Mouse (Mus musculus): ENCODE measurements at regions not wholly inside any gene's neighbourhood (a gene's known extent, or its start where the extent isn't known, plus 50 kb on each side); places are given as distances from the start of the nearest gene placed in this dataset.

DNA sequence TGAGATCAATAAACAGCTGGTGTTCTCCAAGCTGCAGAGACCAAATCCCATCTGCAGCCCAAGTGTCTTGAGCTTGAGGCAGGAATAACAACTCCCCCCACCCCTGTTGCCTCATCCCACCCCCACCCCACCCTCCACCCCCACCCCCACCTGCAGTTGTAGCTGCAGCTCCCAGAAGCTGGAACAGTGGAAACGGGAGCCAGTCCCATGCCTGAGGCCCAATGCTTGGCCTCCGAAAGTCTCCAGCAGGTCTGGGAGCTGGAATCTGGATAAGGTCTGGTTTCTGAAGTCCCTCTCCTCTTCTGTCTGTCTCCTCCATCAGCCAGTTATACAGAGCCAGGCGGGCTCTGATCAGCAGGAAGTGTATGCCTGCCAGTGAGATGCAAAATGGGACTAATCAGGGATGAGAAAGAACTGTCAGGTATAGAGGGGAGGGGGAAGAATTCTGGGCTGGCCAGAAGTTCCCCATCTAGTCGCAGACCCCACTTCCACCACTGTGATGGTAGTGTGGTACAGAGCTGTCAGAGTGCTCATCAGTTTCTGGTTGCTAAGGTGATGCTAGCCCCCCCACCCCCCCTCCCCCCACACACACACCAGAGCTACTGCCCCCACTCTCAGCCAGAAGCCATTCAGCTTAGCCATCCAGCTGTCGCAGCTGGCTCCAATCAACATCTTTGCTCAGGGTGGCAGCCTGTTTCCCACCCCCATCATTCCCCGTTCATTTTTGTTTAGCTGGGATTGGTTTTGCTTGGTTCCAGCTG is 91.5 kb downstream of the Hes1 start:
- Histone ChIP-seq H3K27me3 (ENCODE audit: insufficient read depth, low read length) (no peaks in the 10 kb centered on the region), H3K4me2 (ENCODE audit: low read length) (no peak overlapping the region), H3K9me3 (replicated peaks; ENCODE audit: low read length) (no peaks in the 10 kb centered on the region), H3K4me1 (replicated peaks; ENCODE audit: insufficient read depth, low read length) (0 out of 2 replicates have a peak, but pooled peaks cover 3% of the 10 kb centered on the region), H3K4me3 (replicated peaks; ENCODE audit: low read depth, low read length) (no peak overlapping the region), H3K27ac (no peak overlapping the region), H3K9ac (ENCODE audit: low read depth, low read length) (no peak overlapping the region), H3K36me3 (ENCODE audit: insufficient read depth, low read length) (no peaks in the 10 kb centered on the region)
- ATAC-seq (replicated peaks; ENCODE audit: low FRiP score, low read depth) (no peak; the same call in 1 of the 2 replicates), DNase-seq (ENCODE audit: low spot score) (no peak)
- TF ChIP-seq CTCF (IDR thresholded peaks at IDR 0.05; ENCODE audit: low read depth), result no peak
- 40% methylated on average over 6 of the region's 6 CpGs for WGBS

DNA sequence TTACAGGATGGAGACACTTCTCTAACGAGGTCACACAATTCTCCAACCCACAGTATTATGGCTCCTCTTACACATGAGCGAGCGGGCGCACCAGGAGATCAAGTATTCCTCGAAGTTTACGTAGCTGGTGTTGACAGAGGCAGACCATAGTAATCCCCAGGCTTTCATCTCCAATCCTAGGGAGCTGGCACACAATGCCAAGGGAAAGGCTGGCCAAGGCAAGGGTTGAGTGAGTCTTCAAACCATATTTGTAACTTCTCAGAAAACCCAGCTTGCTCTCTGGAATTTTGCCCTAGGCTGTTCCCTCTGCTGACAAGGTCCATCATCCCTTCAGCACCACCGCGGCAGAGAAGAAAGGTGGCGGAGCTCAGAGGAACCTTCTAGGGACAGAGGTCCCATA is 94.0 kb downstream of the Hes1 start:
- Histone ChIP-seq H3K4me2 (ENCODE audit: low read length) (no peak overlapping the region), H3K36me3 (ENCODE audit: insufficient read depth, low read length) (no peaks in the 10 kb centered on the region), H3K4me1 (replicated peaks; ENCODE audit: insufficient read depth, low read length) (0 out of 2 replicates have a peak, but pooled peaks cover 3% of the 10 kb centered on the region), H3K9me3 (replicated peaks; ENCODE audit: low read length) (no peaks in the 10 kb centered on the region), H3K27ac (no peak overlapping the region), H3K9ac (ENCODE audit: low read depth, low read length) (no peak overlapping the region), H3K4me3 (replicated peaks; ENCODE audit: low read depth, low read length) (no peak overlapping the region), H3K27me3 (ENCODE audit: insufficient read depth, low read length) (no peaks in the 10 kb centered on the region)
- 83% methylated on average over 9 of the region's 9 CpGs for WGBS
- no peak for TF ChIP-seq CTCF (IDR thresholded peaks at IDR 0.05; ENCODE audit: low read depth)
- DNase-seq (ENCODE audit: low spot score) (no peak), ATAC-seq (replicated peaks; ENCODE audit: low FRiP score, low read depth) (no peak)

- 35% methylated on average over 2 of the region's 2 CpGs for WGBS
- no peak for ATAC-seq (replicated peaks; ENCODE audit: low FRiP score, low read depth)
- DNase-seq (ENCODE audit: low spot score), result no peak
- Histone ChIP-seq H3K4me3 (replicated peaks; ENCODE audit: low read depth, low read length) (no peak overlapping the region), H3K27me3 (ENCODE audit: insufficient read depth, low read length) (no peaks in the 10 kb centered on the region), H3K36me3 (ENCODE audit: insufficient read depth, low read length) (no peaks in the 10 kb centered on the region), H3K9ac (ENCODE audit: low read depth, low read length) (no peak overlapping the region), H3K4me2 (ENCODE audit: low read length) (no peak overlapping the region), H3K4me1 (replicated peaks; ENCODE audit: insufficient read depth, low read length) (no peaks in the 10 kb centered on the region), H3K9me3 (replicated peaks; ENCODE audit: low read length) (no peaks in the 10 kb centered on the region), H3K27ac (no peak overlapping the region)
- TF ChIP-seq CTCF (IDR thresholded peaks at IDR 0.05; ENCODE audit: low read depth), result no peak
Observed at GRCm38 (mm10) chr16:30160399-30160798, 96.2 kb downstream of the Hes1 start.

DNA sequence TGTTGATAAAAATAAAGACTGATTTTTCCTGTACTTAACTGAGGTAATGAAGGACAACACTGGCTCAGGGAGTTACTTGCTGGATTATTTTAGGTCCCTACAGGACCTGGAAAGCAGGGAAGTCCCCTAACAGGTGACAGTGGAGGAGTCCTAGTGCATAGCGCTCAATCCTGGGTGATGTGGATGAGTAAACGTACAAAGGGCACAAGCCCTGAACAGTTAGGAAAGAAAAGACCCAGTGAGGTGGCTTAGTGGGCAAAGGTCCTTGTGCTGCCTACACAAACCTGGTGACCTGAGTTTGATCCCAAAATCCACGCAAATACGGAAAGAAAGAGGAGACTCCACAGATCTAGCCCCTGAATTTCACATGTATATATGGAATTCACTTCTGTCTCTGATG is 99.1 kb downstream of the Hes1 start:
- Histone ChIP-seq H3K36me3 (ENCODE audit: insufficient read depth, low read length) (no peaks in the 10 kb centered on the region), H3K27ac (no peak overlapping the region), H3K9ac (ENCODE audit: low read depth, low read length) (no peak overlapping the region), H3K27me3 (ENCODE audit: insufficient read depth, low read length) (no peaks in the 10 kb centered on the region), H3K9me3 (replicated peaks; ENCODE audit: low read length) (no peaks in the 10 kb centered on the region), H3K4me1 (replicated peaks; ENCODE audit: insufficient read depth, low read length) (no peaks in the 10 kb centered on the region), H3K4me3 (replicated peaks; ENCODE audit: low read depth, low read length) (no peak overlapping the region), H3K4me2 (ENCODE audit: low read length) (no peak overlapping the region)
- ATAC-seq (replicated peaks; ENCODE audit: low FRiP score, low read depth) (no peak), DNase-seq (ENCODE audit: low spot score) (no peak)
- no peak for TF ChIP-seq CTCF (IDR thresholded peaks at IDR 0.05; ENCODE audit: low read depth)
- WGBS, result 71% methylated on average over 4 of the region's 4 CpGs

GRCm38 (mm10) chr16:30165667-30166180 is 101.5 kb downstream of the Hes1 start:
- Histone ChIP-seq H3K27ac (no peak overlapping the region), H3K9ac (ENCODE audit: low read depth, low read length) (no peak overlapping the region), H3K4me3 (replicated peaks; ENCODE audit: low read depth, low read length) (no peak overlapping the region), H3K4me2 (ENCODE audit: low read length) (no peak overlapping the region), H3K27me3 (ENCODE audit: insufficient read depth, low read length) (no peaks in the 10 kb centered on the region), H3K9me3 (replicated peaks; ENCODE audit: low read length) (no peaks in the 10 kb centered on the region), H3K36me3 (ENCODE audit: insufficient read depth, low read length) (no peaks in the 10 kb centered on the region), H3K4me1 (replicated peaks; ENCODE audit: insufficient read depth, low read length) (no peaks in the 10 kb centered on the region)
- TF ChIP-seq CTCF (IDR thresholded peaks at IDR 0.05; ENCODE audit: low read depth), result no peak
- 77% methylated on average over 3 of the region's 3 CpGs for WGBS
- DNase-seq (ENCODE audit: low spot score), result no peak
- ATAC-seq (replicated peaks; ENCODE audit: low FRiP score, low read depth), result no peak

- Histone ChIP-seq H3K27ac (peak overlapping the region; percentile 6; the same call in 1 of the 2 replicates), H3K4me1 (replicated peaks; ENCODE audit: insufficient read depth, low read length) (peaks cover 9% of the 10 kb centered on the region), H3K4me3 (replicated peaks; ENCODE audit: low read depth, low read length) (no peak overlapping the region), H3K27me3 (ENCODE audit: insufficient read depth, low read length) (no peaks in the 10 kb centered on the region), H3K36me3 (ENCODE audit: insufficient read depth, low read length) (no peaks in the 10 kb centered on the region), H3K4me2 (ENCODE audit: low read length) (no peak overlapping the region), H3K9ac (ENCODE audit: low read depth, low read length) (no peak overlapping the region), H3K9me3 (replicated peaks; ENCODE audit: low read length) (no peaks in the 10 kb centered on the region)
- peak; percentile 19 for ATAC-seq (replicated peaks; ENCODE audit: low FRiP score, low read depth)
- DNase-seq (ENCODE audit: low spot score), result peak; percentile 72
- no peak for TF ChIP-seq CTCF (IDR thresholded peaks at IDR 0.05; ENCODE audit: low read depth)
- WGBS, result 42% methylated on average over 24 of the region's 24 CpGs
Observed at GRCm38 (mm10) chr16:30171381-30172079, 95.8 kb downstream of the Cpn2 start.

Measured in kidney, postnatal 0 days (tissue).